In genomic region chr17:87282706-87283053, GRCm38 (mm10) we compare ENCODE assay signal across 7 mouse cellular contexts. TPM values are rescaled to one million over a fixed set of nuclear protein-coding genes. Genes with fewer than 3 reads are reported as not detected.
DNase-seq lines count a peak whose midpoint lies in the region; ATAC-seq lines count a peak whose summit lies in the region.

TSS of gene Ttc7 (plus strand) at chr17:87282886.

- peaks cover 72% of the 10 kb centered on the region for H3K27me3 ChIP-seq in embryonic facial prominence, embryonic 10.5 days (replicated peaks; ENCODE audit: low read depth, poor library complexity, severe bottlenecking)
- peaks cover 14% of the 10 kb centered on the region for H3K27me3 ChIP-seq in limb, embryonic 11.5 days (ENCODE audit: control insufficient read depth, insufficient read depth, low read length)
- peaks cover 20% of the 10 kb centered on the region for H3K27me3 ChIP-seq in midbrain, embryonic 14.5 days (ENCODE audit: control insufficient read depth, insufficient read depth, low read length)

- under 1% methylated on average over 38 of the region's 38 CpGs for WGBS in embryonic facial prominence, embryonic 10.5 days
- WGBS in limb, embryonic 11.5 days = under 1% methylated on average over 37 of the region's 38 CpGs
- 0% methylated on average over 37 of the region's 38 CpGs for WGBS in midbrain, embryonic 14.5 days

- peak within 1 kb of the TSS; percentile 95 for H3K27ac ChIP-seq in embryonic facial prominence, embryonic 10.5 days (replicated peaks)
- H3K27ac ChIP-seq in limb, embryonic 11.5 days (replicated peaks; ENCODE audit: low read depth, low read length) = peak within 1 kb of the TSS; percentile 81
- H3K27ac ChIP-seq in midbrain, embryonic 14.5 days (replicated peaks; ENCODE audit: low read depth, low read length) = peak within 1 kb of the TSS; percentile 82

- H3K4me2 ChIP-seq in limb, embryonic 11.5 days (ENCODE audit: low read depth, severe bottlenecking) = peak within 1 kb of the TSS; percentile 99
- peak within 1 kb of the TSS; percentile 95 for H3K4me2 ChIP-seq in midbrain, embryonic 14.5 days (ENCODE audit: low read length)

- ATAC-seq in granulocyte monocyte progenitor cell, adult 5-6 weeks (replicated peaks; ENCODE audit: poor library complexity, severe bottlenecking) = peak; percentile 63
- ATAC-seq in limb, embryonic 11.5 days (ENCODE audit: insufficient number of reproducible peaks, low FRiP score, low TSS enrichment, low read depth) = peak; percentile 88
- peak; percentile 94 for ATAC-seq in midbrain, embryonic 14.5 days (ENCODE audit: low FRiP score, low TSS enrichment)

- H3K9me3 ChIP-seq in embryonic facial prominence, embryonic 10.5 days = no peaks in the 10 kb centered on the region
- H3K9me3 ChIP-seq in limb, embryonic 11.5 days (ENCODE audit: control insufficient read depth, low read length) = no peaks in the 10 kb centered on the region
- H3K9me3 ChIP-seq in midbrain, embryonic 14.5 days (ENCODE audit: control insufficient read depth, low read length) = no peaks in the 10 kb centered on the region

- no peaks in the 10 kb centered on the region for H3K36me3 ChIP-seq in embryonic facial prominence, embryonic 10.5 days (replicated peaks)
- no peaks in the 10 kb centered on the region for H3K36me3 ChIP-seq in limb, embryonic 11.5 days (ENCODE audit: control insufficient read depth, insufficient read depth, low read length)
- H3K36me3 ChIP-seq in midbrain, embryonic 14.5 days (ENCODE audit: control insufficient read depth, insufficient read depth, low read length) = no peaks in the 10 kb centered on the region

- peak within 1 kb of the TSS; percentile 84 for H3K9ac ChIP-seq in limb, embryonic 11.5 days (ENCODE audit: low read length)
- peak within 1 kb of the TSS; percentile 76 for H3K9ac ChIP-seq in midbrain, embryonic 14.5 days (replicated peaks; ENCODE audit: low read length)

- DNase-seq in adrenal gland, postnatal 10 days = peak; percentile 100
- DNase-seq in embryonic facial prominence, embryonic 10.5 days (ENCODE audit: low spot score) = peak; percentile 98
- DNase-seq in kidney, adult 18-20 months = peak; percentile 99
- peak; percentile 98 for DNase-seq in limb, embryonic 11.5 days (ENCODE audit: low spot score)
- DNase-seq in midbrain, embryonic 14.5 days = peak; percentile 96
- DNase-seq in spleen, adult 18-20 months = peak; percentile 98 to 99

- peaks cover 33% of the 10 kb centered on the region for H3K4me1 ChIP-seq in embryonic facial prominence, embryonic 10.5 days
- H3K4me1 ChIP-seq in limb, embryonic 11.5 days (ENCODE audit: control insufficient read depth, insufficient read depth, low read length) = 0 out of 2 replicates have a peak, but pooled peaks cover 3% of the 10 kb centered on the region
- H3K4me1 ChIP-seq in midbrain, embryonic 14.5 days (ENCODE audit: control insufficient read depth, insufficient read depth, low read length) = peaks cover 9% of the 10 kb centered on the region; the same call in 1 of the 2 replicates

- H3K4me3 ChIP-seq in embryonic facial prominence, embryonic 10.5 days = peak within 1 kb of the TSS; percentile 86
- peak within 1 kb of the TSS; percentile 72 for H3K4me3 ChIP-seq in limb, embryonic 11.5 days (ENCODE audit: low read depth, low read length)
- peak within 1 kb of the TSS; percentile 66 for H3K4me3 ChIP-seq in midbrain, embryonic 14.5 days (replicated peaks; ENCODE audit: low read depth, low read length)

RNA-seq across cellular contexts. Expression of gene Ttc7, which starts in this region (rescaled TPM):
- 10 to 100 TPM; 11.7 to 13.7 TPM for total RNA-seq in adrenal gland, postnatal 10 days (2021)
- polyA plus RNA-seq in embryonic facial prominence, embryonic 10.5 days (2016; fragmentation: Nextera tagmentation; extraction: Ambion mirVana) = 3.6 and 4.0 TPM in 2 replicates
- total RNA-seq in granulocyte monocyte progenitor cell, adult 5-6 weeks (2014; fragmentation: Nextera tagmentation) = 68.9 and 94.1 TPM in 2 replicates
- total RNA-seq in granulocyte monocyte progenitor cell, adult 5-6 weeks (2017) = 42.2 and 46.7 TPM in 2 replicates
- 1.8 and 3.9 TPM in 2 replicates for polyA plus RNA-seq in limb, embryonic 11.5 days (2014; fragmentation: Nextera tagmentation; extraction: Ambion mirVana)
- 3.6 and 5.0 TPM in 2 replicates for polyA plus RNA-seq in midbrain, embryonic 14.5 days (2014; fragmentation: Nextera tagmentation; extraction: Ambion mirVana)

Comparison
In these comparisons a context has a peak if more than half of its experiments do, and no peak if none do; other contexts are left out.
1. Peak in every context shown above with its lines: DNase-seq, ATAC-seq, H3K4me3 ChIP-seq and H3K27ac ChIP-seq.